8 mouse cellular contexts compared by ENCODE assay signal in the genomic region with DNA sequence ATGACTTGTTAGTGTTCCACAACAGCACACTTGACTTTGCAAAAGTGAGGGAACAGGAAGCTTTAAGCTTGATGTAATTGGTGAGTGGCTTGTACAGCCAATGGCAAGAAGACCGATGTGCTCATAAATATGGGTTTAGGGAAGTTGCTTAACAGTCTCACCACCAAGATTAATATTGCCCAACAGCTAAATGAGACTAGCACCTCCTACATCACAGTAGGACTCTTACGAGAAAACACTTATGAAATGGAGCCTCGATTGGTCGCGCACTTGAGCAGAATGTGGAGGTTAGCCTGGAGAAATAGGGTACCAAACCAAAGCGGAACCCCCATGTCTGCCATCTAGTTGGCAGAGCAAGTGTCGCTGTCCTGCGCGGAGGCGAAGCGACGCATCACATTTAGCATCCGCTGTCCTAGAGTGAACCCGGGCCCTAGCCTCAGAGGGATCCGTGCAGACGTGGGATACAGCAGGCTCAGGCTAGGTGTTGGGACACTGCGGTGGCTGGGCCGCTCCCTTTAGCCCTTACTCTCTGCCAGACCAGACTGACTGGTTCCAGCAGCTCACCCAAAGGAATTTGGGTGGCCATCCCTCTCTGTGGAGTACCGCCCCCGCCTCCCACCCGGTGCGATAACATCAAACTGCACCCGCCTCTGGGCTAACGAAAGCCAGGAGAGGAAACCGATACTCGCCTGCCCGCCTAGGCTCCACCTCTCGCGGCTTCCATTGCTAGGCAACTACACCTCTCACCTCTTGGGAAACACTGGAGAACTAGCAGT. TPM values are rescaled to one million over a fixed set of nuclear protein-coding genes. Genes with fewer than 3 reads are reported as not detected.
DNase-seq lines count a peak whose midpoint lies in the region; ATAC-seq and TF ChIP-seq lines count a peak whose summit lies in the region.

No protein-coding gene starts in this region.

- H3K27me3 ChIP-seq in heart, postnatal 0 days (ENCODE audit: control insufficient read depth, insufficient read depth, low read length) = peaks cover 55% of the 10 kb centered on the region
- peaks cover 59% of the 10 kb centered on the region for H3K27me3 ChIP-seq in forebrain, embryonic 12.5 days
- peaks cover 64% of the 10 kb centered on the region for H3K27me3 ChIP-seq in kidney, embryonic 15.5 days

- H3K4me3 ChIP-seq in heart, postnatal 0 days (ENCODE audit: low read depth, low read length) = peak overlapping the region; percentile 15
- H3K4me3 ChIP-seq in forebrain, embryonic 12.5 days (replicated peaks) = peak overlapping the region; percentile 26
- peak overlapping the region; percentile 27 for H3K4me3 ChIP-seq in kidney, embryonic 15.5 days (replicated peaks)

- H3K36me3 ChIP-seq in heart, postnatal 0 days (replicated peaks; ENCODE audit: control insufficient read depth, insufficient read depth, low read length) = no peaks in the 10 kb centered on the region
- H3K36me3 ChIP-seq in forebrain, embryonic 12.5 days (replicated peaks) = no peaks in the 10 kb centered on the region
- no peaks in the 10 kb centered on the region for H3K36me3 ChIP-seq in kidney, embryonic 15.5 days

- no peak overlapping the region for H3K27ac ChIP-seq in heart, postnatal 0 days (ENCODE audit: low read depth)
- H3K27ac ChIP-seq in forebrain, embryonic 12.5 days = no peak overlapping the region
- peak overlapping the region; percentile 85 for H3K27ac ChIP-seq in kidney, embryonic 15.5 days

- no peak for TF ChIP-seq CTCF in heart, postnatal 0 days (IDR thresholded peaks at IDR 0.05; ENCODE audit: low read depth)

- H3K9ac ChIP-seq in heart, postnatal 0 days (replicated peaks; ENCODE audit: low read depth, low read length) = no peak overlapping the region
- H3K9ac ChIP-seq in forebrain, embryonic 12.5 days = no peak overlapping the region
- H3K9ac ChIP-seq in kidney, embryonic 15.5 days = no peak overlapping the region

- no peak for ATAC-seq in heart, postnatal 0 days (ENCODE audit: insufficient read depth, low read depth)
- peak; percentile 57 for ATAC-seq in forebrain, embryonic 12.5 days (ENCODE audit: low FRiP score)
- ATAC-seq in kidney, embryonic 15.5 days (replicated peaks; ENCODE audit: low FRiP score) = peak; percentile 80

- TF ChIP-seq EP300 in heart, postnatal 0 days (IDR thresholded peaks at IDR 0.05; ENCODE audit: low read depth) = no peak

- DNase-seq in heart, postnatal 0 days (ENCODE audit: low spot score) = no peak
- DNase-seq in heart, adult 11 months = no peak
- DNase-seq in lung, postnatal 25 days (ENCODE audit: low spot score) = peak; percentile 76
- DNase-seq in right cerebral cortex, postnatal 25 days = peak; percentile 14
- no peak for DNase-seq in gastrocnemius, postnatal 4 days (ENCODE audit: low spot score in 2 of 2)
- no peak for DNase-seq in adrenal gland, adult 18-20 months (ENCODE audit: low spot score in 2 of 2)

- no peaks in the 10 kb centered on the region for H3K9me3 ChIP-seq in heart, postnatal 0 days (replicated peaks; ENCODE audit: control insufficient read depth, low read length)
- no peaks in the 10 kb centered on the region for H3K9me3 ChIP-seq in forebrain, embryonic 12.5 days
- H3K9me3 ChIP-seq in kidney, embryonic 15.5 days (replicated peaks) = no peaks in the 10 kb centered on the region

- H3K4me2 ChIP-seq in heart, postnatal 0 days (ENCODE audit: low read depth, low read length) = peak overlapping the region; percentile 19; the same call in 1 of the 2 replicates
- peak overlapping the region; percentile 49 for H3K4me2 ChIP-seq in forebrain, embryonic 12.5 days
- peak overlapping the region; percentile 84 for H3K4me2 ChIP-seq in kidney, embryonic 15.5 days

- H3K4me1 ChIP-seq in heart, postnatal 0 days (ENCODE audit: control insufficient read depth, insufficient read depth) = peaks cover 6% of the 10 kb centered on the region; the same call in 1 of the 2 replicates
- H3K4me1 ChIP-seq in forebrain, embryonic 12.5 days = peaks cover 16% of the 10 kb centered on the region
- H3K4me1 ChIP-seq in kidney, embryonic 15.5 days = peaks cover 27% of the 10 kb centered on the region

- 13% methylated on average over 29 of the region's 29 CpGs for WGBS in heart, postnatal 0 days
- 8% methylated on average over 29 of the region's 29 CpGs for WGBS in forebrain, embryonic 12.5 days
- 7% methylated on average over 29 of the region's 29 CpGs for WGBS in kidney, embryonic 15.5 days

RNA-seq across cellular contexts. Expression of gene Tacstd2, which starts 2.7 kb away (rescaled TPM):
- total RNA-seq in heart, postnatal 0 days (2014; rRNA removed; ENCODE audit: low replicate concordance) = 12.5 TPM in 1 of 2 replicates, not detected in the other
- 0.16 and 0.51 TPM in 2 replicates for polyA plus RNA-seq in heart, postnatal 0 days (2015; fragmentation: Nextera tagmentation; extraction: Ambion mirVana)
- polyA plus RNA-seq in forebrain, embryonic 12.5 days (2016; fragmentation: Nextera tagmentation; extraction: Ambion mirVana) = 1.8 and 4.2 TPM in 2 replicates
- 61.1 and 63.1 TPM in 2 replicates for polyA plus RNA-seq in kidney, embryonic 15.5 days (2015; fragmentation: Nextera tagmentation; extraction: Ambion mirVana)
- under 1 TPM in 1 of 2 experiments, not detected in 1; 0.21 TPM for total RNA-seq in gastrocnemius, postnatal 4 days (2021)
- not detected for total RNA-seq in adrenal gland, adult 18-20 months (2021)

RNA-seq across cellular contexts. Expression of gene Il23r, which starts 41.2 kb away (rescaled TPM):
- not detected in 2 replicates for total RNA-seq in heart, postnatal 0 days (2014; rRNA removed; ENCODE audit: low replicate concordance)
- not detected in 2 replicates for polyA plus RNA-seq in heart, postnatal 0 days (2015; fragmentation: Nextera tagmentation; extraction: Ambion mirVana)
- polyA plus RNA-seq in forebrain, embryonic 12.5 days (2016; fragmentation: Nextera tagmentation; extraction: Ambion mirVana) = not detected in 2 replicates
- polyA plus RNA-seq in kidney, embryonic 15.5 days (2015; fragmentation: Nextera tagmentation; extraction: Ambion mirVana) = not detected in 2 replicates
- not detected for total RNA-seq in gastrocnemius, postnatal 4 days (2021)
- 10 to 100 TPM; 17.7 to 24.0 TPM for total RNA-seq in adrenal gland, adult 18-20 months (2021)

Comparison
In these comparisons a context has a peak if more than half of its experiments do, and no peak if none do; other contexts are left out.
1. DNase-seq: peak in lung, postnatal 25 days (single experiment) and right cerebral cortex, postnatal 25 days (single experiment); none in heart, postnatal 0 days (single experiment), heart, adult 11 months (single experiment), gastrocnemius, postnatal 4 days (0 of 2) and adrenal gland, adult 18-20 months (0 of 2).
2. H3K4me2 ChIP-seq: peak in every context shown above with its lines; median percentile 84 in kidney, embryonic 15.5 days; 49 in forebrain, embryonic 12.5 days; 19 in heart, postnatal 0 days.
3. RNA of gene Il23r, which starts 41.2 kb away (total RNA-seq): 17.7 to 24.0 TPM in adrenal gland, adult 18-20 months; not detected in gastrocnemius, postnatal 4 days and not detected in heart, postnatal 0 days; every median in the first group is over 10 times any median in the second.
4. Peak in every context shown above with its lines, with median percentiles within 50 percentile points of each other: H3K4me3 ChIP-seq.